Mouse (Mus musculus) liver, embryonic 15.5 days (tissue): ENCODE measurements around the gene Nxph4. TPM values are rescaled to one million over a fixed set of nuclear protein-coding genes. Genes with fewer than 3 reads are reported as not detected.

Experiments used
- ATAC-seq: fragments of 200-750 bp; cut with Nextera tagmentation; 2 replicates; pipeline ENCODE4 v1.8.0; 2017; ENCODE audit warnings: moderate number of reproducible peaks, mild to moderate bottlenecking, moderate library complexity; ENCODE audit not compliant: insufficient read depth
- H3K27ac ChIP-seq: fragments of 300-500 bp; sonication (generic); replicated peaks from 2 replicates; pipeline ENCODE4 v1.5.1; 2015; ENCODE audit warnings: mild to moderate bottlenecking, inconsistent platforms
- H3K27me3 ChIP-seq: fragments of 300-500 bp; sonication (generic); 2 replicates; pipeline ENCODE4 v1.6.1; 2015; ENCODE audit warnings: mild to moderate bottlenecking, inconsistent platforms
- H3K36me3 ChIP-seq: fragments of 300-500 bp; sonication (generic); replicated peaks from 2 replicates; pipeline ENCODE4 v1.6.1; 2015; ENCODE audit warnings: moderate library complexity, mild to moderate bottlenecking, inconsistent platforms
- H3K4me1 ChIP-seq: fragments of 300-500 bp; sonication (generic); replicated peaks from 2 replicates; pipeline ENCODE4 v1.6.1; 2015; ENCODE audit warnings: inconsistent platforms
- H3K4me2 ChIP-seq: fragments of 300-500 bp; sonication (generic); 2 replicates; pipeline ENCODE4 v1.6.1; 2015; ENCODE audit warnings: moderate library complexity, mild to moderate bottlenecking, inconsistent platforms
- H3K4me3 ChIP-seq: fragments of 300-500 bp; sonication (generic); replicated peaks from 2 replicates; pipeline ENCODE4 v1.5.1; 2015; ENCODE audit warnings: mild to moderate bottlenecking, inconsistent platforms
- H3K9ac ChIP-seq: fragments of 300-500 bp; sonication (generic); 2 replicates; pipeline ENCODE4 v1.6.1; 2015; ENCODE audit warnings: moderate library complexity, mild to moderate bottlenecking, inconsistent platforms
- H3K9me3 ChIP-seq: fragments of 300-500 bp; sonication (generic); replicated peaks from 2 replicates; pipeline ENCODE4 v1.6.1; 2016; ENCODE audit warnings: inconsistent platforms
- WGBS: fragments of 180-500 bp; shearing (Covaris S2); methylation state at CpG from one replicate; pipeline ENCODE4 v1.1.7; 2015; ENCODE audit warnings: mixed read lengths; ENCODE audit not compliant: insufficient replicate concordance; 5-methylcytosine and 5-hydroxymethylcytosine counted together
- polyA plus RNA-seq: library from polyadenylated mRNA; unstranded; fragments of >200 nt; fragmentation: Nextera tagmentation; extraction: Ambion mirVana; gene quantifications from 2 replicates; pipeline ENCODE4 v1.2.1, GENCODE M21; 2015

Gene Nxph4
- polyA plus RNA-seq, 1 experiment from 2014 or later, result not detected

GRCm38 (mm10) chr10:127509051-127509836 is 25.1 kb downstream of the Nxph4 start:
- Histone ChIP-seq H3K4me3 (peak overlapping the region; percentile 35), H3K9ac (no peak overlapping the region), H3K27ac (no peak overlapping the region), H3K4me1 (peaks cover 46% of the 10 kb centered on the region), H3K9me3 (no peaks in the 10 kb centered on the region), H3K27me3 (peaks cover 87% of the 10 kb centered on the region), H3K36me3 (no peaks in the 10 kb centered on the region), H3K4me2 (peak overlapping the region; percentile 67)
- ATAC-seq, result no peak
- 3% methylated on average over 35 of the region's 35 CpGs for WGBS

GRCm38 (mm10) chr10:127508239-127508638 is 26.1 kb downstream of the Nxph4 start:
- H3K4me2 ChIP-seq, result peak overlapping the region; percentile 67
- H3K9ac ChIP-seq, result no peak overlapping the region
- peaks cover 77% of the 10 kb centered on the region for H3K27me3 ChIP-seq
- ATAC-seq, result no peak
- no peak overlapping the region for H3K27ac ChIP-seq
- no peaks in the 10 kb centered on the region for H3K36me3 ChIP-seq
- H3K4me1 ChIP-seq, result peaks cover 36% of the 10 kb centered on the region
- H3K4me3 ChIP-seq, result peak overlapping the region; percentile 35; the same call in 1 of the 2 replicates
- no peaks in the 10 kb centered on the region for H3K9me3 ChIP-seq
- WGBS, result 3% methylated on average over 15 of the region's 15 CpGs

GRCm38 (mm10) chr10:127500894-127501893 is 33.2 kb downstream of the Nxph4 start, which contains the start of gene Stac3:
Gene Stac3 (plus strand): TSS chr10:127501686.
- Histone ChIP-seq H3K36me3 (peaks cover 38% of the 10 kb centered on the region), H3K27me3 (peaks cover 6% of the 10 kb centered on the region; the same call in 1 of the 2 replicates), H3K9me3 (no peaks in the 10 kb centered on the region), H3K4me3 (no peak within 1 kb of the TSS), H3K4me2 (no peak within 1 kb of the TSS), H3K4me1 (no peaks in the 10 kb centered on the region), H3K9ac (no peak within 1 kb of the TSS), H3K27ac (no peak within 1 kb of the TSS)
- WGBS, result 57% methylated on average over 13 of the region's 13 CpGs
- ATAC-seq, result no peak

GRCm38 (mm10) chr10:127500042-127500441 is 34.3 kb downstream of the Nxph4 start:
- no peaks in the 10 kb centered on the region for H3K4me1 ChIP-seq
- H3K4me3 ChIP-seq, result no peak overlapping the region
- WGBS, result 67% methylated on average over 4 of the region's 4 CpGs
- no peak overlapping the region for H3K4me2 ChIP-seq
- H3K9me3 ChIP-seq, result no peaks in the 10 kb centered on the region
- no peak overlapping the region for H3K9ac ChIP-seq
- no peak overlapping the region for H3K27ac ChIP-seq
- H3K27me3 ChIP-seq, result no peaks in the 10 kb centered on the region
- ATAC-seq, result no peak
- peaks cover 47% of the 10 kb centered on the region for H3K36me3 ChIP-seq

- no peaks in the 10 kb centered on the region for H3K9me3 ChIP-seq
- H3K27me3 ChIP-seq, result no peaks in the 10 kb centered on the region
- no peak overlapping the region for H3K27ac ChIP-seq
- no peak overlapping the region for H3K4me3 ChIP-seq
- ATAC-seq, result no peak
- 76% methylated on average over 5 of the region's 5 CpGs for WGBS
- H3K9ac ChIP-seq, result no peak overlapping the region
- H3K36me3 ChIP-seq, result peaks cover 53% of the 10 kb centered on the region
- H3K4me1 ChIP-seq, result no peaks in the 10 kb centered on the region
- H3K4me2 ChIP-seq, result no peak overlapping the region
These were observed 34.8 kb downstream of the Nxph4 start for GRCm38 (mm10) chr10:127499516-127499915.

- H3K36me3 ChIP-seq, result peaks cover 83% of the 10 kb centered on the region
- WGBS, result 81% methylated on average over 3 of the region's 3 CpGs
- no peak overlapping the region for H3K4me2 ChIP-seq
- H3K27me3 ChIP-seq, result no peaks in the 10 kb centered on the region
- no peaks in the 10 kb centered on the region for H3K9me3 ChIP-seq
- no peak overlapping the region for H3K4me3 ChIP-seq
- no peak for ATAC-seq
- H3K9ac ChIP-seq, result no peak overlapping the region
- H3K27ac ChIP-seq, result no peak overlapping the region
- H3K4me1 ChIP-seq, result no peaks in the 10 kb centered on the region
These were observed 38.2 kb downstream of the Nxph4 start for GRCm38 (mm10) chr10:127496156-127496555.

GRCm38 (mm10) chr10:127492118-127492517 is 42.2 kb downstream of the Nxph4 start:
- Histone ChIP-seq H3K27me3 (no peaks in the 10 kb centered on the region), H3K9ac (no peak overlapping the region), H3K4me3 (no peak overlapping the region), H3K4me1 (no peaks in the 10 kb centered on the region), H3K4me2 (no peak overlapping the region), H3K9me3 (no peaks in the 10 kb centered on the region), H3K27ac (no peak overlapping the region), H3K36me3 (peaks cover 81% of the 10 kb centered on the region)
- WGBS, result 86% methylated on average over 3 of the region's 3 CpGs
- ATAC-seq, result no peak

- ATAC-seq, result no peak
- Histone ChIP-seq H3K9me3 (no peaks in the 10 kb centered on the region), H3K36me3 (peaks cover 80% of the 10 kb centered on the region), H3K27me3 (no peaks in the 10 kb centered on the region), H3K4me2 (no peak overlapping the region), H3K4me3 (no peak overlapping the region), H3K9ac (no peak overlapping the region), H3K27ac (no peak overlapping the region), H3K4me1 (no peaks in the 10 kb centered on the region)
- 73% methylated on average over 8 of the region's 8 CpGs for WGBS
These were observed 43.2 kb downstream of the Nxph4 start for GRCm38 (mm10) chr10:127491128-127491512.

GRCm38 (mm10) chr10:127490160-127491127 is 43.9 kb downstream of the Nxph4 start:
- Histone ChIP-seq H3K9ac (no peak overlapping the region), H3K27ac (no peak overlapping the region), H3K4me1 (no peaks in the 10 kb centered on the region), H3K4me3 (no peak overlapping the region), H3K4me2 (no peak overlapping the region), H3K27me3 (no peaks in the 10 kb centered on the region), H3K36me3 (peaks cover 77% of the 10 kb centered on the region), H3K9me3 (no peaks in the 10 kb centered on the region)
- ATAC-seq, result no peak
- WGBS, result 79% methylated on average over 18 of the region's 18 CpGs

- H3K4me2 ChIP-seq, result no peak overlapping the region
- no peaks in the 10 kb centered on the region for H3K4me1 ChIP-seq
- ATAC-seq, result no peak
- no peak overlapping the region for H3K27ac ChIP-seq
- no peak overlapping the region for H3K9ac ChIP-seq
- no peaks in the 10 kb centered on the region for H3K27me3 ChIP-seq
- H3K36me3 ChIP-seq, result peaks cover 77% of the 10 kb centered on the region
- WGBS, result 77% methylated on average over 7 of the region's 7 CpGs
- no peak overlapping the region for H3K4me3 ChIP-seq
- no peaks in the 10 kb centered on the region for H3K9me3 ChIP-seq
These were observed 45.5 kb downstream of the Nxph4 start for GRCm38 (mm10) chr10:127488856-127489255.
